Mouse (Mus musculus): ENCODE results near the gene Olfr1160. TPM values are rescaled to one million over a fixed set of nuclear protein-coding genes. Genes with fewer than 3 reads are reported as not detected.
"Not testable (repeated sequence)": the region's sequence is repeated elsewhere in the genome, so short reads cannot be mapped to it uniquely, and the experiment has no call there.

Gene Olfr1160
- polyA plus RNA-seq (2015; fragmentation: Nextera tagmentation; extraction: Ambion mirVana) = not detected in 2 replicates

DNA sequence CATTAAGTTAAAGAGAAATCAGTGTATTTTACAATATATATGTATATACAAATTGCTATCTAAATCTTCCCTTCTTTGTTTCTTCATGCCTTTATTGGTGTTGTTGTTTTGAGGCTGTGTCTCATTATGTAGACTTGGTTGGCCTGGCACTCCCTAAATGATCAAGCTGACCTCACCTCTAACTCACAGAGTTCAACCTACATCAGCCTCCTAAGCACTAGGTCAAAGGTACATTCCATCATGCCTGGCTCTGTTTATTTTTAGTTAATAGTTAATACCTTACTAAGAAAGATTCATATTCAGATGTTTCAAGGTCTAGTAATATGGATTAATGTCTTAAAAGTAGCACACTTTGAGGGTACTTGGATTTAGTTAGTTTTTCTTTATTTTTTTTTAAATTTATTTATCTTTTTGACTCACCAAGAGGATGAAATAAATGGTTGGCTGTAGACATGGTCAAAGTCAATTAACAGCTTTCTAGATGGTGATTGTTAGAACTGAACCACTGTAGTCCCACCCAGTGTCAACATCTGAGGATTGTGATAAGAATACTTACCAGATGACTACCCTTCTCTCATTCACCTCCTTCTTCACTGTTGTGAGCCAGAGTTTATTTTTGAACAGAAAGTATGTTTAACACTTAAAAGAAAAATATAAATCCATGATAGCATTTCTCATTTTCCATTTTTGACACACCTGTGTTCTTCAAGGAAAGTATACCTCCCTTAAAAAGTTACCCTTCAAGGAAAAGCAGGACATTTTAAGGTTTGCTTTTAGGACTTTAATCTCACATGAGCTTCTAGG, at the start of gene Olfr1160:
Gene Olfr1160, minus strand, starts transcription at position 754 of the 804 bp plus-strand sequence.
- Histone ChIP-seq H3K9ac (no peak within 1 kb of the TSS), H3K4me3 (replicated peaks) (no peak within 1 kb of the TSS), H3K4me1 (replicated peaks) (no peaks in the 10 kb centered on the region), H3K27ac (replicated peaks) (no peak within 1 kb of the TSS), H3K4me2 (no peak within 1 kb of the TSS), H3K27me3 (no peaks in the 10 kb centered on the region), H3K36me3 (replicated peaks) (no peaks in the 10 kb centered on the region), H3K9me3 (replicated peaks) (no peaks in the 10 kb centered on the region)
- 0 out of 2 replicates have a peak, but pooled peaks have one; percentile 63 for ATAC-seq (ENCODE audit: insufficient read depth)

DNA sequence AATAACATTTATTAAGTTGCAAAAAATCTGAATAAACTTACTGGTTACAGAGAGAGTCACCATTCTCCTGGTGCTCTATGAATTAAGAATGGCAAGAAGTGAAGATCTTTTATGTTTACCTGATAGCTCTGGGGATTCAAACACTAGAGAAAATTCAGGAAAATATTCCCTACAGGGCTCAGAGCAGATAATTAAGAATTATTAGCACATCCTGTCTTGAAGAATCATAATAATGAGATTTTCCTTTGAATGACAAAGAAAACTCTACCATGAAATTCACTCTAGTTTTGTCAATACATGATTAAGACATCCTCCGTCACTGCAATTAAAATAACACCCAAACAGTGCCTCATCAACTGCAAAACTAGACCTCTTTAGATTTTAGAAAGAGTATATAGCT, 43.0 kb upstream of the Olfr1160 start, which contains the start of gene Olfr1162:
Gene Olfr1162, minus strand, starts transcription at position 101 of the 400 bp plus-strand sequence.
- Histone ChIP-seq H3K27ac (replicated peaks) (no peak within 1 kb of the TSS), H3K4me2 (no peak within 1 kb of the TSS), H3K4me3 (replicated peaks) (no peak within 1 kb of the TSS), H3K9ac (no peak within 1 kb of the TSS), H3K36me3 (replicated peaks) (no peaks in the 10 kb centered on the region), H3K4me1 (replicated peaks) (no peaks in the 10 kb centered on the region), H3K9me3 (replicated peaks) (no peaks in the 10 kb centered on the region), H3K27me3 (no peaks in the 10 kb centered on the region)
- WGBS (ENCODE audit: insufficient replicate concordance) = 44% methylated on average over 1 of the region's 1 CpGs
- no peak for ATAC-seq (ENCODE audit: insufficient read depth)

DNA sequence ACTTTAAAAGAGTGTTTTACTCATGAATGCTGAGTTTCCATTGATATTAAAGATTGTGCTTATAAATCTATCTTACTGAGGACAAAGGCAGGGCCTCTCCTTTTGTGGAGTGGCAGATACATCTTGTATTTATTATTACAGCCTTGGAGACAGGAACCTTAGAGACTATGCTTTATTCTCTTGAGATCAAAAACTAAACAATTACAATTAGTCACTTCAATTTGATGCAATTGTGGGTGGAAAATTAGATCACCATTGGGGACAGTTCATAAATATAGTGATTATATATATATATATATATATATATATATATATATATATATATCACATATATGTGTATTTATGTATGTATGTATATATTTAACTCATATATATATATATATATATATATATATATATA, 29.5 kb upstream of the Olfr1160 start, which contains the start of gene Olfr73:
Gene Olfr73, minus strand, starts transcription at position 101 of the 400 bp plus-strand sequence.
- no peak within 1 kb of the TSS for H3K4me3 ChIP-seq (replicated peaks)
- no peak for ATAC-seq (ENCODE audit: insufficient read depth)
- no peaks in the 10 kb centered on the region for H3K36me3 ChIP-seq (replicated peaks)
- H3K27ac ChIP-seq (replicated peaks) = no peak within 1 kb of the TSS
- no peaks in the 10 kb centered on the region for H3K4me1 ChIP-seq (replicated peaks)
- no peak within 1 kb of the TSS for H3K9ac ChIP-seq
- no peaks in the 10 kb centered on the region for H3K27me3 ChIP-seq
- no peak within 1 kb of the TSS for H3K4me2 ChIP-seq
- H3K9me3 ChIP-seq (replicated peaks) = no peaks in the 10 kb centered on the region

DNA sequence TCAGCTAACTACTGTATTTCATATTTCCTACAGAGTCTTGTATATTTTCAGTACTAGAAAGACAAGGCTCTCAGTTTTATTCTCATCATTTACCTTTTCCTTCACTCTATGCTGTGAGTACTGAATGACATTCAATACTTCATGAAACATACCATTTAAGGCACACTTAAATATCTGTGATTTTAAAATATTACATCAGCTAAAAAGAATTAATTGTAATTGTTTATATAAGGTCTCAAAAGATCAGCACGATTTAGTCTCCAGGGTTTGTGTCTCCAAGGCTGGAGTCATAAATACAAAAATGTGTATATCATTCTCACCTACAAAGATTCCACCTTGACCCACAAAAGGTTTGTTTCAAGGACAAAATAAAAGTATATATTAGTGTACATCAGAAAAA, 14.4 kb upstream of the Olfr1160 start, which contains the start of gene Olfr1161:
Gene Olfr1161, plus strand, starts transcription at position 301 of the 400 bp plus-strand sequence.
- not testable (repeated sequence) for H3K4me1 ChIP-seq (replicated peaks); H3K4me3 ChIP-seq (replicated peaks); H3K9me3 ChIP-seq (replicated peaks); H3K4me2 ChIP-seq; H3K27me3 ChIP-seq; H3K36me3 ChIP-seq (replicated peaks); H3K27ac ChIP-seq (replicated peaks); ATAC-seq (ENCODE audit: insufficient read depth); H3K9ac ChIP-seq
- 44% methylated on average over 1 of the region's 1 CpGs for WGBS (ENCODE audit: insufficient replicate concordance)

DNA sequence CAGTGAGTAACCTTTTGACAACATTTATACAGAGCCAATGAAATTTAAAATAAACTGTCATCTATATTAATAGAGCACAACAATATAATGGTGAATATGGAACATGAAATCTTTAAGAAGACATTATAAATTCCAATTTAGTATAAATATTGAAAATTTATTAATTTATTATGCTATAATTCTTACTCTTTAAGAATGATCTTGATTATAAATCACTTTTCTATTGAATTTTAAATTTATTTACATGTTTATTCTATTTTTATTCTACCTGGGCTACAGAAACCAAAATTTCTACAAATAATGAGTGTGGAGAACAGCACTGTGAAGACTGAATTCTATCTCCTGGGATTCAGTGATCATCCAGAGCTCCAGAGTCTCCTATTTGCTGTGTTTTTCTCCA, 18.3 kb downstream of the Olfr1160 start, which contains the start of gene Olfr1158:
Gene Olfr1158, plus strand, starts transcription at position 301 of the 400 bp plus-strand sequence.
- Histone ChIP-seq H3K4me1 (replicated peaks) (no peaks in the 10 kb centered on the region), H3K9me3 (replicated peaks) (no peaks in the 10 kb centered on the region), H3K4me2 (no peak within 1 kb of the TSS), H3K27ac (replicated peaks) (no peak within 1 kb of the TSS), H3K27me3 (no peaks in the 10 kb centered on the region), H3K9ac (no peak within 1 kb of the TSS), H3K4me3 (replicated peaks) (no peak within 1 kb of the TSS), H3K36me3 (replicated peaks) (no peaks in the 10 kb centered on the region)
- no peak for ATAC-seq (ENCODE audit: insufficient read depth)

DNA sequence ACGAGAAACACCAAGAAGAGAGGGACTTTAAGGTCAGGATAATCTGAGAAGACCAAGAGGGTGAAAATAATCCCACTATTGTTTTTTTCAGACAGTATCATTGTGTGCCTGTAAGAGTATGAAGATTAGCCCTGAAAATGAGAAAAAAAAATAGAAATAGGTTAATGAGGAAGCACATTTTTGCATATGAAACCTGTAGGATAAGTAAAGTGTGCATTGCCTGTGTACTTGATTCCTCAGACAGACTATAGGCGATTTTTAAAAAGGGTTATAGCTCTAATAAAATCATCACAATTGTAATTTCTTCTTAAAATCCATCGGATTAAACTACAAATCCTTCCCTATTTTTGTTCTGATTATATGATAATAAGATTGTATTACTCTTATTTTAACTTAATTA, 33.5 kb downstream of the Olfr1160 start, which contains the start of gene Olfr74:
Gene Olfr74, minus strand, starts transcription at position 101 of the 400 bp plus-strand sequence.
- no peaks in the 10 kb centered on the region for H3K4me1 ChIP-seq (replicated peaks)
- H3K36me3 ChIP-seq (replicated peaks) = no peaks in the 10 kb centered on the region
- H3K4me2 ChIP-seq = no peak within 1 kb of the TSS
- WGBS (ENCODE audit: insufficient replicate concordance) = 52% methylated on average over 3 of the region's 3 CpGs
- H3K27me3 ChIP-seq = no peaks in the 10 kb centered on the region
- ATAC-seq (ENCODE audit: insufficient read depth) = no peak
- H3K9ac ChIP-seq = no peak within 1 kb of the TSS
- H3K4me3 ChIP-seq (replicated peaks) = no peak within 1 kb of the TSS
- no peak within 1 kb of the TSS for H3K27ac ChIP-seq (replicated peaks)
- no peaks in the 10 kb centered on the region for H3K9me3 ChIP-seq (replicated peaks)

DNA sequence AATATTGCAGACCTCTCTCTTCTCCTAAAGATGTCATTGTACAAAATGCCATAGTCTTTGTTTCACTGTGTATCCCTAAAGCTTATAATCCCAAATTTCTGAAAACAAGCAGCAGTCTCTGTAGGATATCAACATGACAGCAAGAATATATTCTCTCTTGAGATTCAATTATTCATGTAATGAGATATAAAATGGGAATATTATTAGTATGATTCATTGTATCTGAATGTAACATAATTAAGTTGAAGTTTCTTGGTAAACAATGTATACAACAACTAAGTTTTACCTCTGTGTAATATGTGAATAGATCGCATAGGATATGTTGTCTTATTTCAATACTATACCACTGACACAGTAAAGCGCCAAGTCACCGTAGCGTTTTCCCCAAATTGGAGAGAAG, 39.9 kb downstream of the Olfr1160 start, which contains the start of gene Olfr1157:
Gene Olfr1157, minus strand, starts transcription at position 101 of the 400 bp plus-strand sequence.
- Histone ChIP-seq H3K4me3 (replicated peaks) (no peak within 1 kb of the TSS), H3K9me3 (replicated peaks) (no peaks in the 10 kb centered on the region), H3K27ac (replicated peaks) (no peak within 1 kb of the TSS), H3K4me1 (replicated peaks) (no peaks in the 10 kb centered on the region), H3K27me3 (no peaks in the 10 kb centered on the region), H3K9ac (no peak within 1 kb of the TSS), H3K36me3 (replicated peaks) (no peaks in the 10 kb centered on the region), H3K4me2 (no peak within 1 kb of the TSS)
- 80% methylated on average over 4 of the region's 4 CpGs for WGBS (ENCODE audit: insufficient replicate concordance)
- ATAC-seq (ENCODE audit: insufficient read depth) = no peak

DNA sequence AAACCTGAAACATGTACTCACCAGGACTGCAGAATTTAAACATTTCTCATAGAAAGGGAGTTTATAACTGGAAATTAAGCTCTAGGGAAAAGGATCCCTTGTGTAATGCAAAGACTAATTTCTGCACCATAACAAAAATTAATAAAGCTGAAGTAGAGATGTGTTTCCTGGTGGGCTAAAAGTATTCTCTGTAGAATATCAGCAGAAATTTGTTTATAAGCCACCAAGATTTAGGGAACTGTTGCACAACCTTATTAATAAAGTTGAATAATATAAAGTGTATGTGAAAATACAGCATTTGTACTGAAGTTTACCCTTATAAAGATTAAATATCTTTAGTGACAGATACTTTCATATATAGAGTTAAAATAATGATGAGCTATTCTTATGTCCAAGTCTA, 55.1 kb downstream of the Olfr1160 start, which contains the start of gene Olfr1156:
Gene Olfr1156, minus strand, starts transcription at position 101 of the 400 bp plus-strand sequence.
- H3K27me3 ChIP-seq = no peaks in the 10 kb centered on the region
- no peak within 1 kb of the TSS for H3K27ac ChIP-seq (replicated peaks)
- H3K9me3 ChIP-seq (replicated peaks) = no peaks in the 10 kb centered on the region
- no peak for ATAC-seq (ENCODE audit: insufficient read depth)
- H3K9ac ChIP-seq = no peak within 1 kb of the TSS
- H3K4me2 ChIP-seq = no peak within 1 kb of the TSS
- no peak within 1 kb of the TSS for H3K4me3 ChIP-seq (replicated peaks)
- no peaks in the 10 kb centered on the region for H3K4me1 ChIP-seq (replicated peaks)
- no peaks in the 10 kb centered on the region for H3K36me3 ChIP-seq (replicated peaks)

Other genes with a start within 250 kb of the Olfr1160 start
- gene Olfr152, start 228.8 kb downstream of the Olfr1160 start, polyA plus RNA-seq (2015; fragmentation: Nextera tagmentation; extraction: Ambion mirVana) = not detected in 2 replicates
- gene Olfr1143, start 207.7 kb downstream of the Olfr1160 start, polyA plus RNA-seq (2015; fragmentation: Nextera tagmentation; extraction: Ambion mirVana) = not detected in 2 replicates
- not detected in 2 replicates for gene Olfr1145, start 198.4 kb downstream of the Olfr1160 start, polyA plus RNA-seq (2015; fragmentation: Nextera tagmentation; extraction: Ambion mirVana)
- gene Olfr1148, start 177.7 kb downstream of the Olfr1160 start, polyA plus RNA-seq (2015; fragmentation: Nextera tagmentation; extraction: Ambion mirVana) = not detected in 2 replicates
- gene Olfr1150-ps1, start 164.3 kb downstream of the Olfr1160 start, polyA plus RNA-seq (2015; fragmentation: Nextera tagmentation; extraction: Ambion mirVana) = not detected in 2 replicates
- gene Olfr1151, start 152.4 kb downstream of the Olfr1160 start, polyA plus RNA-seq (2015; fragmentation: Nextera tagmentation; extraction: Ambion mirVana) = not detected in 2 replicates
- gene Olfr1152, start 141.8 kb downstream of the Olfr1160 start, polyA plus RNA-seq (2015; fragmentation: Nextera tagmentation; extraction: Ambion mirVana) = not detected in 2 replicates
- not detected in 2 replicates for gene Olfr1153, start 113.3 kb downstream of the Olfr1160 start, polyA plus RNA-seq (2015; fragmentation: Nextera tagmentation; extraction: Ambion mirVana)
- not detected in 2 replicates for gene Olfr1154, start 103.1 kb downstream of the Olfr1160 start, polyA plus RNA-seq (2015; fragmentation: Nextera tagmentation; extraction: Ambion mirVana)
- gene Olfr1155, start 63.1 kb downstream of the Olfr1160 start, polyA plus RNA-seq (2015; fragmentation: Nextera tagmentation; extraction: Ambion mirVana) = not detected in 2 replicates
- not detected in 2 replicates for gene Olfr1156, start 55.2 kb downstream of the Olfr1160 start, polyA plus RNA-seq (2015; fragmentation: Nextera tagmentation; extraction: Ambion mirVana)
- not detected in 2 replicates for gene Olfr1157, start 40.0 kb downstream of the Olfr1160 start, polyA plus RNA-seq (2015; fragmentation: Nextera tagmentation; extraction: Ambion mirVana)
- gene Olfr74, start 33.6 kb downstream of the Olfr1160 start, polyA plus RNA-seq (2015; fragmentation: Nextera tagmentation; extraction: Ambion mirVana) = not detected in 2 replicates
- not detected in 2 replicates for gene Olfr1158, start 18.2 kb downstream of the Olfr1160 start, polyA plus RNA-seq (2015; fragmentation: Nextera tagmentation; extraction: Ambion mirVana)
- gene Olfr1161, start 14.5 kb upstream of the Olfr1160 start, polyA plus RNA-seq (2015; fragmentation: Nextera tagmentation; extraction: Ambion mirVana) = not detected in 2 replicates
- gene Olfr73, start 29.4 kb upstream of the Olfr1160 start, polyA plus RNA-seq (2015; fragmentation: Nextera tagmentation; extraction: Ambion mirVana) = not detected in 2 replicates
- not detected in 2 replicates for gene Olfr1162, start 42.9 kb upstream of the Olfr1160 start, polyA plus RNA-seq (2015; fragmentation: Nextera tagmentation; extraction: Ambion mirVana)
- gene Olfr1163, start 63.6 kb upstream of the Olfr1160 start, polyA plus RNA-seq (2015; fragmentation: Nextera tagmentation; extraction: Ambion mirVana) = not detected in 2 replicates
- not detected in 2 replicates for gene Olfr1164, start 85.7 kb upstream of the Olfr1160 start, polyA plus RNA-seq (2015; fragmentation: Nextera tagmentation; extraction: Ambion mirVana)
- not detected in 2 replicates for gene Olfr1166, start 120.0 kb upstream of the Olfr1160 start, polyA plus RNA-seq (2015; fragmentation: Nextera tagmentation; extraction: Ambion mirVana)
- not detected in 2 replicates for gene Olfr1167, start 146.9 kb upstream of the Olfr1160 start, polyA plus RNA-seq (2015; fragmentation: Nextera tagmentation; extraction: Ambion mirVana)
- gene Olfr1168, start 173.6 kb upstream of the Olfr1160 start, polyA plus RNA-seq (2015; fragmentation: Nextera tagmentation; extraction: Ambion mirVana) = not detected in 2 replicates
- gene Olfr1170, start 220.1 kb upstream of the Olfr1160 start, polyA plus RNA-seq (2015; fragmentation: Nextera tagmentation; extraction: Ambion mirVana) = not detected in 2 replicates